Mouse (Mus musculus) olfactory bulb, adult 2 months (tissue): ENCODE measurements around the gene E2f8. TPM values are rescaled to one million over a fixed set of nuclear protein-coding genes. Genes with fewer than 3 reads are reported as not detected.

Source experiments
- H3K27ac ChIP-seq: fragments of 200-500 bp; 2 replicates; pipeline ENCODE4 v1.5.1; 2012; ENCODE audit warnings: low read depth, low read length; ENCODE audit not compliant: insufficient read depth
- H3K4me1 ChIP-seq: fragments of 200-500 bp; 2 replicates; pipeline ENCODE4 v1.6.1; 2012; ENCODE audit warnings: low read length; ENCODE audit not compliant: control insufficient read depth, insufficient read depth
- H3K4me3 ChIP-seq: fragments of 200-500 bp; 2 replicates; pipeline ENCODE4 v1.5.1; 2012; ENCODE audit warnings: mild to moderate bottlenecking, low read depth, low read length, moderate library complexity; ENCODE audit not compliant: insufficient read depth
- CTCF ChIP-seq: fragments of 200-500 bp; IDR thresholded peaks from 2 replicates; pipeline ENCODE4 v1.5.1; 2012; ENCODE audit warnings: low read depth, mild to moderate bottlenecking, low read length, moderate library complexity; ENCODE audit not compliant: insufficient read depth
- POLR2A ChIP-seq: fragments of 200-500 bp; IDR thresholded peaks from 2 replicates; pipeline ENCODE4 v1.6.1; 2012; ENCODE audit warnings: mild to moderate bottlenecking, low read depth, low read length, moderate library complexity; ENCODE audit not compliant: insufficient read depth
- WGBS: fragments of 180-500 bp; shearing (Covaris S2); methylation state at CpG from one replicate; pipeline ENCODE4 v1.1.7; 2018; 5-methylcytosine and 5-hydroxymethylcytosine counted together
- polyA plus RNA-seq: library from polyadenylated mRNA; stranded (reverse); fragments of >200 nt; gene quantifications from 2 replicates; pipeline ENCODE4 v1.2.4, GENCODE M21; 2012; ENCODE audit warnings: low replicate concordance; ENCODE audit not compliant: missing spikeins, insufficient read depth, insufficient read length

E2f8 gene
- polyA plus RNA-seq, 1 experiment, result not detected

- 87% methylated on average over 5 of the region's 5 CpGs for WGBS
- H3K4me3 ChIP-seq, result no peak overlapping the region
- no peak for TF ChIP-seq CTCF
- no peak for TF ChIP-seq POLR2A
Measured at GRCm38 (mm10) chr7:48821654-48822053, 59.7 kb downstream of the E2f8 start.

More at GRCm38 (mm10) chr7:48821654-48822053, 59.7 kb downstream of the E2f8 start:
- Histone ChIP-seq H3K27ac (no peak overlapping the region), H3K4me1 (no peaks in the 10 kb centered on the region)

Other genes starting within 250 kb of the E2f8 start
- not detected in 2 replicates for gene Mrgprb3, start 237.8 kb downstream of the E2f8 start, polyA plus RNA-seq
- not detected in 2 replicates for gene Zdhhc13, start 92.6 kb downstream of the E2f8 start, polyA plus RNA-seq
- not detected in 2 replicates for gene Csrp3, start 33.6 kb downstream of the E2f8 start, polyA plus RNA-seq
- 56.0 and 57.3 TPM in 2 replicates for gene Nav2, start 27.1 kb upstream of the E2f8 start, polyA plus RNA-seq